Mouse (Mus musculus): ENCODE measurements around the gene Fgfr4. TPM values are rescaled to one million over a fixed set of nuclear protein-coding genes. Genes with fewer than 3 reads are reported as not detected.

The Fgfr4 gene
- polyA plus RNA-seq, 1 experiment from 2014 or later, result 4.0 TPM

DNA sequence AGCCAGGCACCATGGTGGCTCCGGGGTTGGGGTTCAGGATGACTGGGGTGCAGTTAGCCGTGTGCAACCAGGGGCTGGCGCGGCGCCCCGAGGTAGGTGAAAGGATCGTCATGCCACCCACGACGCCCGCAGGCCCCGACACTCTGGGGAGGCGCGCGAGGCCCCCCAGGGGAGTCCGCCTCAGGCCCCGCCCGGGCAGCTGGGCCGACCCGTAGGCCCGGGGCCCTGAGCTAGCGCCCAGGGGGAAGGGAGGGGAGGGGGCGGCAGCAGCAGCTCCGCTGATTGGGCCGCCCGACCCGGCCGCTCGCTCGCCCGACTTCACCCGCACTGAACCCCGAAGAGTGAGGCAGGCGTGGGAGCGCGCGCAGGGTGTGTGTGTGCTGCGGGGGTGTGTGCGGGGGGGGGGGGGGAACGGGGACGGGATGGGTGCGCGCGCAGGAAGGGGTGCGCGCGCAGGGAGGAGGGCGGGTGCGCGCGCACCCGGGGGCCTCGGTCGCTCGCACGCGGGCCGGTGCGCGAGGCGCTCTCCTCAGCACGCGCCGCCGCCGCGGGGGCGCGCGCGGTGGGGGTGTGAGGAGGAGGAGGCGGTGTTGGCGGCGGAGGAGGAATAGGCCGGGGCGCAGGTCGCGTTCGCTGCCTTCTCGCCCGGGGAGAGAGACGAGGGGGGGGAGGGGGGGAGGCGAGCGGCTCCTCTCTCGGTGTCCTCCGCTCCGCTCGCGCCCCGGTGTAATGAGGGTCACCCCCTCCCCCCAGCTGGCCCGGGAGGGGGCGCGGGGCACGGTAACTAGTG is 59.0 kb downstream of the Fgfr4 start:
- Histone ChIP-seq H3K27ac (ENCODE audit: low read depth, low read length) (peak overlapping the region; percentile 98), H3K9ac (ENCODE audit: low read depth, low read length) (peak overlapping the region; percentile 89), H3K4me3 (ENCODE audit: low read depth, low read length) (peak overlapping the region; percentile 73), H3K9me3 (ENCODE audit: control insufficient read depth) (no peaks in the 10 kb centered on the region), H3K4me1 (replicated peaks; ENCODE audit: control insufficient read depth, insufficient read depth, low read length) (0 out of 2 replicates have a peak, but pooled peaks cover 8% of the 10 kb centered on the region), H3K4me2 (replicated peaks; ENCODE audit: low read depth) (peak overlapping the region; percentile 86), H3K27me3 (replicated peaks; ENCODE audit: control insufficient read depth, insufficient read depth, low read length) (no peaks in the 10 kb centered on the region), H3K36me3 (ENCODE audit: control insufficient read depth, insufficient read depth) (no peaks in the 10 kb centered on the region; the same call in 1 of the 2 replicates)
- WGBS, result 1% methylated on average over 40 of the region's 93 CpGs
- ATAC-seq, result peak; percentile 84
- TF ChIP-seq CTCF (IDR thresholded peaks at IDR 0.05; ENCODE audit: low read depth), result no peak

DNA sequence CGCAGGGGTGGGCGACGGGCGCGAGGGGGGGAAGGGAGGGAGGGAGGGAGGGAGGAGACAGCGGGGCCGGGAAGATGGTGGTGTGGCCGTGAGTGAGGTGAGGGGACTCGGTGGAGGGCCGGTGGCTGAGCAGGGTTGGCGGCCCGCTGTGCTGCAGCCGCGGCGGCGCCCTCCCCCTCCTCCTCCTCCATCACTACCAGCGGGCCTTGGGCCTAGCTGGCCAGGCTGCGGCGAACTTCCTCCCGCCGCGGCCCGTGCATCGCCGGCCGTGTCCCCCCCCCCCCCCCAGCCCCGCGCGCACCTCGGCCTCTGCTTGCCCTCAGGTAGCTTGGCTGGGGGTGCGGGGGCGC is 59.5 kb downstream of the Fgfr4 start:
- Histone ChIP-seq H3K4me3 (ENCODE audit: low read depth, low read length) (peak overlapping the region; percentile 73), H3K9me3 (ENCODE audit: control insufficient read depth) (no peaks in the 10 kb centered on the region), H3K9ac (ENCODE audit: low read depth, low read length) (peak overlapping the region; percentile 89), H3K4me2 (replicated peaks; ENCODE audit: low read depth) (peak overlapping the region; percentile 86), H3K36me3 (ENCODE audit: control insufficient read depth, insufficient read depth) (peaks cover under 1% of the 10 kb centered on the region; the same call in 1 of the 2 replicates), H3K4me1 (replicated peaks; ENCODE audit: control insufficient read depth, insufficient read depth, low read length) (0 out of 2 replicates have a peak, but pooled peaks cover 8% of the 10 kb centered on the region), H3K27me3 (replicated peaks; ENCODE audit: control insufficient read depth, insufficient read depth, low read length) (no peaks in the 10 kb centered on the region), H3K27ac (ENCODE audit: low read depth, low read length) (peak overlapping the region; percentile 98)
- no peak for TF ChIP-seq CTCF (IDR thresholded peaks at IDR 0.05; ENCODE audit: low read depth)
- 3% methylated on average over 6 of the region's 32 CpGs for WGBS
- peak; percentile 39 for ATAC-seq

DNA sequence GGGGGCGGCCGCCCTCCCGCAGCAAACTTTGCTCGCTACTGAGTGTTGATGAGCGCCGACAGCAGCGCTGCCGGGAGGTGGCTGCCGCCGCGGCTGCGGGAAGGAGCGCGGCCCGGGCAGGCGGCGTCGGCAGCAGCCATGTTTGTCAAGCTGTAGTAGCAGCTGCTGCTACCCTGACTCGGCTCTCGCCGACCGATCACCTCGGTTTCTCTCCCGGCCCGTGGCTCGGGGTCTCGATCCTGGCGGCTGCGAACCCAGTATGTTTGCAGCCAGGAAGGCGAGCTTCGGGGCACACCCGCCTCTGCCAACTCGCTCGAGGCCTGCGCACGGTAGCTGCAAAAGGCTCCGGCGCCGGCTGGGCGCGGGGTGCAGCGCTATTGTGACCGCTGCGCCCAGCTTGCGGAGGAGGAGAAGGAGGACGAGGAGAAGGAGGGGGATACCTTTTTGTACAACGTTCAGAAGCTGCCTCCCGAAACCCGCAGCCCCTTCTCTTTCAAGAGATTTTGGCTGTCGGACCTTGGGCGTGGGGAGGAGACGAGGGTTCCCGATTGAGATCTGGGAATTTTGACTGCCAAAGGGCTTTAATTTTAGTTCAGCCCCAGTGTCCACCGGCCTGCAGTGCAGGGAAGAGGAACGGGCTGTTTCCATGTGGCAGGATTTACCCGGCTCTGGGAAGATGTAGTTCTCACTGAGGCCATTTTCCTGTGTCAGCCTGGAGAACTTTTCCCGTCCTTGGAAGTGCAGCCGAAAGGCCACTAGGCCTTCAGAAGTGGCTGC is 60.1 kb downstream of the Fgfr4 start:
- Histone ChIP-seq H3K9ac (ENCODE audit: low read depth, low read length) (peak overlapping the region; percentile 89), H3K36me3 (ENCODE audit: control insufficient read depth, insufficient read depth) (peaks cover 4% of the 10 kb centered on the region; the same call in 1 of the 2 replicates), H3K27ac (ENCODE audit: low read depth, low read length) (peak overlapping the region; percentile 98), H3K4me3 (ENCODE audit: low read depth, low read length) (peak overlapping the region; percentile 73), H3K4me1 (replicated peaks; ENCODE audit: control insufficient read depth, insufficient read depth, low read length) (0 out of 2 replicates have a peak, but pooled peaks cover 8% of the 10 kb centered on the region), H3K9me3 (ENCODE audit: control insufficient read depth) (no peaks in the 10 kb centered on the region), H3K27me3 (replicated peaks; ENCODE audit: control insufficient read depth, insufficient read depth, low read length) (no peaks in the 10 kb centered on the region), H3K4me2 (replicated peaks; ENCODE audit: low read depth) (peak overlapping the region; percentile 86)
- peak; percentile 4; the same call in 1 of the 2 replicates for ATAC-seq
- TF ChIP-seq CTCF (IDR thresholded peaks at IDR 0.05; ENCODE audit: low read depth), result no peak
- under 1% methylated on average over 56 of the region's 58 CpGs for WGBS

DNA sequence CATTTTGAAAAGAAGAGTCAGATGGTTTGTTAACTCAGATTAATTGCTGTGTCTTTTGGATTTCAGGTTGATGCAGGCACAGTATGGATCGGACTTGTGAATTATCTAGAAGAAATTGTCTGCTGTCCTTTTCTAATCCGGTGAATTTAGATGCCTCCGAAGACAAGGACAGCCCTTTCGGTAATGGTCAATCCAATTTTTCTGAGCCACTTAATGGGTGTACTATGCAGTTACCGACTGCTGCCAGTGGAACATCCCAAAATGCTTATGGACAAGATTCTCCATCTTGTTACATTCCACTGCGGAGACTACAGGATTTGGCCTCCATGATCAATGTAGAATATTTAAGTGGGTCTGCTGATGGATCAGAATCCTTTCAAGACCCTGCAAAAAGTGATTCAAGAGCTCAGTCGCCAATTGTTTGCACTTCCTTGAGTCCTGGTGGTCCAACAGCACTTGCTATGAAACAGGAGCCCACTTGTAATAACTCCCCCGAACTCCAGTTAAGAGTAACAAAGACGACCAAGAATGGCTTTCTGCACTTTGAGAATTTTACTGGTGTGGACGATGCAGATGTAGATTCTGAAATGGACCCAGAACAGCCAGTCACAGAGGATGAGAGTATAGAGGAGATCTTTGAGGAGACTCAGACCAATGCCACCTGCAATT is 60.8 kb downstream of the Fgfr4 start:
- 47% methylated on average over 10 of the region's 10 CpGs for WGBS
- H3K27ac ChIP-seq (ENCODE audit: low read depth, low read length), result peak overlapping the region; percentile 98
- peaks cover 11% of the 10 kb centered on the region; the same call in 1 of the 2 replicates for H3K36me3 ChIP-seq (ENCODE audit: control insufficient read depth, insufficient read depth)
- H3K9ac ChIP-seq (ENCODE audit: low read depth, low read length), result peak overlapping the region; percentile 89
- peak overlapping the region; percentile 73 for H3K4me3 ChIP-seq (ENCODE audit: low read depth, low read length)
- 0 out of 2 replicates have a peak, but pooled peaks cover 8% of the 10 kb centered on the region for H3K4me1 ChIP-seq (replicated peaks; ENCODE audit: control insufficient read depth, insufficient read depth, low read length)
- H3K4me2 ChIP-seq (replicated peaks; ENCODE audit: low read depth), result peak overlapping the region; percentile 86
- no peaks in the 10 kb centered on the region for H3K27me3 ChIP-seq (replicated peaks; ENCODE audit: control insufficient read depth, insufficient read depth, low read length)
- ATAC-seq, result no peak
- H3K9me3 ChIP-seq (ENCODE audit: control insufficient read depth), result no peaks in the 10 kb centered on the region
- no peak for TF ChIP-seq CTCF (IDR thresholded peaks at IDR 0.05; ENCODE audit: low read depth)

Other genes starting within 250 kb of the Fgfr4 start
- 0.90 and 1.1 TPM in 2 replicates for gene Unc5a, start 203.2 kb upstream of the Fgfr4 start, polyA plus RNA-seq (2015; fragmentation: Nextera tagmentation; extraction: Ambion mirVana)
- 0.77 and 0.81 TPM in 2 replicates for gene Hk3, start 131.3 kb upstream of the Fgfr4 start, polyA plus RNA-seq (2015; fragmentation: Nextera tagmentation; extraction: Ambion mirVana)
- 14.1 and 15.9 TPM in 2 replicates for gene Uimc1, start 52.3 kb upstream of the Fgfr4 start, polyA plus RNA-seq (2015; fragmentation: Nextera tagmentation; extraction: Ambion mirVana)
- gene Zfp346, start 47.3 kb upstream of the Fgfr4 start, polyA plus RNA-seq (2015; fragmentation: Nextera tagmentation; extraction: Ambion mirVana), result 5.5 and 6.2 TPM in 2 replicates
- not detected in 2 replicates for gene Gm17617, start 19.1 kb upstream of the Fgfr4 start, polyA plus RNA-seq (2015; fragmentation: Nextera tagmentation; extraction: Ambion mirVana)
- 37.4 and 38.0 TPM in 2 replicates for gene Nsd1, start 57.1 kb downstream of the Fgfr4 start, polyA plus RNA-seq (2015; fragmentation: Nextera tagmentation; extraction: Ambion mirVana)
- 540 and 567 TPM in 2 replicates for gene Prelid1, start 167.9 kb downstream of the Fgfr4 start, polyA plus RNA-seq (2015; fragmentation: Nextera tagmentation; extraction: Ambion mirVana)
- gene Rab24, start 169.3 kb downstream of the Fgfr4 start, polyA plus RNA-seq (2015; fragmentation: Nextera tagmentation; extraction: Ambion mirVana), result 142 and 156 TPM in 2 replicates
- gene Mxd3, start 177.2 kb downstream of the Fgfr4 start, polyA plus RNA-seq (2015; fragmentation: Nextera tagmentation; extraction: Ambion mirVana), result 7.8 and 8.5 TPM in 2 replicates
- 85.3 and 93.0 TPM in 2 replicates for gene Lman2, start 210.1 kb downstream of the Fgfr4 start, polyA plus RNA-seq (2015; fragmentation: Nextera tagmentation; extraction: Ambion mirVana)
- gene Rgs14, start 217.1 kb downstream of the Fgfr4 start, polyA plus RNA-seq (2015; fragmentation: Nextera tagmentation; extraction: Ambion mirVana), result 1.2 and 1.3 TPM in 2 replicates
- 0.04 and 0.16 TPM in 2 replicates for gene Slc34a1, start 245.5 kb downstream of the Fgfr4 start, polyA plus RNA-seq (2015; fragmentation: Nextera tagmentation; extraction: Ambion mirVana)

Data from intestine, postnatal 0 days (tissue).